Mouse (Mus musculus) heart, postnatal 10 days (tissue): ENCODE measurements around the gene Jph2. TPM values are rescaled to one million over a fixed set of nuclear protein-coding genes. Genes with fewer than 3 reads are reported as not detected.
"Not testable (repeated sequence)": the region's sequence is repeated elsewhere in the genome, so short reads cannot be mapped to it uniquely, and the experiment has no call there.

Experiments
- DNase-seq, 2 experiments: peaks; one replicate each; pipeline ENCODE4 v3.0.0; 2021
- intact Hi-C: fragments of 180-260 bp; cut with DNase I; formaldehyde crosslinking; loops from one replicate; pipeline ENCODE4 v1.15.1; 2025
- total RNA-seq, 2 experiments: library from RNA; stranded (reverse); gene quantifications; 2 replicates each; pipeline ENCODE4 v1.2.3; 2021

The Jph2 gene
- total RNA-seq, 2 experiments from 2014 or later = 378 to 449 TPM

GRCm38 (mm10) chr2:163412419-163412818 lies 14.6 kb upstream of the Jph2 start:
- DNase-seq = no peak
- intact Hi-C loops = no loop called here

- intact Hi-C loops = no loop called here
- DNase-seq = no peak
These were observed 14.0 kb upstream of the Jph2 start for GRCm38 (mm10) chr2:163411840-163412239.

GRCm38 (mm10) chr2:163411344-163411743 lies 13.6 kb upstream of the Jph2 start:
- intact Hi-C loops, DNase-seq: not testable (repeated sequence)

GRCm38 (mm10) chr2:163410211-163410610 lies 12.4 kb upstream of the Jph2 start:
- intact Hi-C loops = no loop called here
- DNase-seq = no peak

- intact Hi-C loops = loop anchor here (5.0 kb wide), 1 partner anchor 352 kb away; the partner anchor contains the start of gene Mybl2
- no peak for DNase-seq
These were observed 6.4 kb upstream of the Jph2 start for GRCm38 (mm10) chr2:163404037-163404815.

- peak; percentile 90 to 92 for DNase-seq
- intact Hi-C loops = loop anchor here (1.0 to 5.0 kb wide), 3 partner anchors 61 to 349 kb away; partner anchors contain the start of gene Mybl2
These were observed 3.4 kb upstream of the Jph2 start for GRCm38 (mm10) chr2:163401221-163401620.

DNA sequence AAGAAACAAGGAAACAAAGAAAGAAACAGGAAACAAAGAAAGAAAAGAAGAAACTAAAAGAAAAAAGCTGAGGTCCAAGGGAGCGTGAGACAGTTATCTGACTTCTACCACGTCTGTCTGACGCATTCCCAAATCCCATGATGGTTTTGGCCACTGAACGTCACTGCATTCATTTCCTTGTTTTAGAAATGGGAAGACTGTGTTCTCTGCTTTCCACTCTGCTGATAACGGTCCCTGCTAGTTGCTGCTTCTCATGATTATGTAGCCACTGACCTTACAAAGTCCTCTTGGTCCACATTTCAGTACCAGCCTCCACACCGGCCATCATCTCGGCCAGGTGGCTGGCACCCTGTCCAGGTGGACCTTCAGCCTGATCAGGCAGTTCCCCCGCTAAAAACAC lies 1.4 kb upstream of the Jph2 start:
- peak; percentile 65 to 79 for DNase-seq
- intact Hi-C loops = no loop called here

GRCm38 (mm10) chr2:163398770-163399169 lies 977 bp upstream of the Jph2 start:
- no peak for DNase-seq
- intact Hi-C loops = no loop called here

DNA sequence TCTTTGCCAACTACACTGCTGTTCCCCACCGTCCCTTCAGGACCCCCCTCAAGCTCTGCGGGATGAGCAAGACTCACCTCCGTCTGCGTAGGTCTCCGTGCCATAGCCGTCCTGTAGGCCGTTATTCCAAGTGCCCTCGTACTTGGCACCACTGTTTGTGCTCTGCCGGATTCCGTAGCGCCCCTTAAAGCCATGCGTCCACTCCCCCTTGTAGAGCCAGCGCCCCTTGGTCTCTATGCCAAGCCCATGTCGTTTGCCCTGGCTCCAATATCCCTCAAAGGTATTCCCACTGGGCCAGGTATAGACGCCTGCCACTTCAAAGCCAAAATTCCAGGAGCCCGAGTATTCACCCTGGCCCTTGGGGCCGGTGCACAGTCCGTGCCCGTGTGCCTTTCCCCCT lies 722 bp downstream of the Jph2 start:
- intact Hi-C loops = no loop called here

DNA sequence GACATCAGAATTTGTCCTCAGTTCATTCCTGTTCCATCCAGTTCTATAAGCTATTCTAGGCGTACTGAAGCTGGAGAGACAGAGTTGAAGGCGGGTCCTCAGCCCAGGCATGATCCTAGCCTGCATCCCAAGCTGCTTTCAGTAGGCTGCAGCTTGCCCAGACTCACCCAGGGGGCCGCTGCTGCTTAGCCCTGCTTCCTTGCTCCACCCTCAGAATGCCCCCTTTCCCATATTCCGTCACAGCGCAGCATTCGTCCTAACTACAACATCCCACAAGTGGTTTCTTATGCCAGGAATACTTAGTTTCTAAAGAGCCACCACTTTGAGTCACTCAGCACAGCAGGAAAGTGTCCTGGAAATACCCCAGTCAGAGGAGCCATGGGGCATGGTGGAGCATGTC lies 2.8 kb downstream of the Jph2 start:
- intact Hi-C loops = no loop called here
- DNase-seq = peak in 1 of 2 experiments; percentile 51

More for the DNA sequence above, 722 bp downstream of the Jph2 start:
- DNase-seq = no peak

DNA sequence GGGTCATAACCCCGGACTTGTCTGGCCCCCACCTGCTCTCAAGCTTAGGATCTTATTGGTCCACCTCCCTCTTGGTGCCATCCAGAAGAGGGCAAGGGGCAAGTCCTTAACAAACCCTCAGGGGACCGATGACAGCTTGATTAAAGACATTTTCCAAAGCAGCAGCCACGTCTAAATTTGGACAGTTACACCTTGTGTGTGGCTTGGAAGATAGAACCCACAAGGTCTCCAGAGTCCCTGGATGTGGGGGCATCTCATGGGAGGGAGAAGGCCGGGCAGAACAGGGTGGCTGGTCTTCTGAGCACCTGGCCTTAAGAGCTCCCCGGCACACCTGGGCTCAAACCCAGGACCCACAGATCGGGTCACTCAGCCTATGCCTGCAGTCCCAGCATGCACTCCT lies 3.8 kb downstream of the Jph2 start:
- peak in 1 of 2 experiments; percentile 56 for DNase-seq
- intact Hi-C loops = no loop called here

- intact Hi-C loops = no loop called here
- no peak for DNase-seq
These were observed 4.6 kb downstream of the Jph2 start for GRCm38 (mm10) chr2:163393241-163393640.

DNA sequence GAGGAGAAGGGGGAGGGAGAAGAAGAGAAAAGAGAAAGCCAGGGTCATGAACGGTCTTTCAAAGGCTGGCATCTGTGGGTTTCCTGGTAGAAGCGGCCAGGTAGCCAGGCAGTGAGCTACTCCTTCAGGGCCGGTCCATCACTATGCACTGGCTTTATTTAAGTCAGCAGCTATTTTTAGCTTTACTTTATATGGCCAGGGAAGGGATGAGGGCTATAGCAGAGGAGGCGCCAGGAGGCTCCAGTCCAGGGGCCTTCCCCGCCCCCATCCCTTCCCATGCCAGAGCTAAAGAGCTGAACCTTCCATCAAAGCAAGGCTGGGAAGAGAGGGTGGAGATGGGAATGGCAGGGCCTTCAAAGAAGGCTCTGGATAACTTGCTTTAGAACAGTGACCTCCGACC lies 5.4 kb downstream of the Jph2 start:
- DNase-seq = peak; percentile 88 to 93
- intact Hi-C loops = no loop called here

DNA sequence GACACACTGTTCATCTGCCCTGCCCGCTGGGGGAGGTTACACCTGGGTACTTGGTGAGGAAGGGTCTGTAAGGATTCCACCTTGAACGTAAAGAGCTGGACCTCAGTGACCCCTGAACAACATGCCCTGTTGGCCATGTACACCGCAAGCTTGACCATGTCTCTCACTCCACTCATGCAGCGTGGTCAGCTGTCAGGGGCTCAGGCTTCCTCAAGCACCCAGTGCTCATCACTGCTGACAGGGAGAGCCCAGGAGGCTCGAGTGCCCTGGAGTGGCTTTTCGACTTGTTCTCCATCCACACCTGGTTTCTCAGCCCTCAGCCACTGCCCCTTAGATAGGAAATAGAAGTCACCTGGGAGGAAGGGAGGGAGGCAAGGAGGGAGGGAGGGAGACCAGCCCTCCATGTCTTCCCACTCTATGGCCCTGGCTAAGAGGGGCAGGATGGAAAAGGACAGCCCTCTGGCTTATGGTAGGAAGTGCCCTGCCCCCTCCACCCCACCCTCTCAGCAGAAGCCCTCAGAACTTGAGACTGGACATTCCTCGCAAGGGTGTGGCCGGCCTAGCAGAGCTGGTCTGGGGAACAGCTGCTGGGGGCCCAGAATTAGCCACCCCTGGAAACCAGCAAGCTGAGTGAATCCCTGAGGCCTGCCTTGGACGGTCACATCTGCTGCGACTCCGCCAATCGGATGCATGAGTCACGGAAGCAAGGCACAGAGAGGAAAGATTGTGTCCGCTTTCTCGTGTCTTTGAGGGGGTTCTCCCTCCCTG lies 11.2 kb downstream of the Jph2 start:
- DNase-seq = peak; percentile 69 to 71

DNA sequence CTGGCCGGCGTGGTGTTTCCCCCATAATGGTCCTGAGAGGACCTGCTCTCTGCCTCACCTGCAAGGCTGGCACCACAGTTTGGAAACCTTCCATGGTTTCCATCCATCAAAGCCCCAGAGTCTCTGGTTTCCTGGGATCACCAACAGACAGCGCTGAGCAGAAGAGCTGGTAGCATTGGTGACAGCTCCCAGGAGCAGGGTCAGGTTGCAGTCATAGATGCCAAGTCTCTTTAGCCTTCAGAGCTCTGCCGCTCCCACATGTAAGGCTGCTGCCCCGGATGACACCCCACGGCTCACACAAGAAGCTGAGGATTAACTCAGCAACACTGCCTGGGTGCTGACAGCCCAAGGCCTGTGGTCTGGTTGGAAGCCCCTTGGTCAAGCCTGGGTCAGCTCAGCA lies 12.7 kb downstream of the Jph2 start:
- no peak for DNase-seq
- intact Hi-C loops = no loop called here

More for the DNA sequence above, 11.2 kb downstream of the Jph2 start:
- intact Hi-C loops = no loop called here

- intact Hi-C loops = no loop called here
- DNase-seq = no peak
These were observed 16.5 kb downstream of the Jph2 start for GRCm38 (mm10) chr2:163381246-163381645.

DNA sequence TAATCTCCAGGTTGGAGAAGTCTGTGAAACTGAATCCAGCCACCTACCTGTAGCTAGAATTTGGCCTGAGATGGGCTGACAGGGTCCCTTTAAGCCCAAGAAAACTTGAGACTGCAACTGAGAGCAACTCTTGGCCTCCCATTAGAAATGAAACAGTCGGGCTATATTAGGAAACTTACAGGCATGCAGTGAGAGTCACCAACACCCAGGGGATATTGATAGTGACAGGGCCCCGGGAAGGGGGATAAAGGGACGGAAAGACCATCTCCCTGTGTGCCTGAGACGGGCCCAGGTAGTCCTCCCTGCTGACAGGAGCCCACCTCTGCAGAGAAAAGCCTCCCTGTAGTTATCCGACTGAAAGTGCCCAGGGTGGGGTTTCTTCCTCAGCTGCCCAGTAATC lies 18.4 kb downstream of the Jph2 start:
- intact Hi-C loops = no loop called here
- DNase-seq = peak; percentile 50 to 65

DNA sequence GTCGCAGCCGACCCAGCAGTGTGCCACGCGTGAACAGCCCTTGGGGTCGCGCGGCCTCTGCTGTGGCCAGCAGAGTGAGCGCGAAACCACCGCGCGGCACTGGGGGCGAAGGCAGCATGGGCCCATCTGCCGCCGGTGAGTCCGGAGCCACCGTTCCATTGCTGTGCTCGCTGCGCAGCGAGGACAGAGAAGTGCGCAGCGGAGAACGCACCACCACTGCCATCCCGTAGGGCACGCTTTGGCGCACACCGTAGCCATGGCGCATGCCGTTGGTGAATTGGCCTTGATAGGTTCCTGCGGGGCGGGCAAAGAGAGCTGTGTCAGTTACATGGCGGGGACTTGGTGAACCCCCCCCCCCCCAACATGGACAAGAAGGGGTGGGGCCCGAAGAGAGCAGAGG lies 21.7 kb downstream of the Jph2 start:
- DNase-seq = no peak
- intact Hi-C loops = no loop called here

DNA sequence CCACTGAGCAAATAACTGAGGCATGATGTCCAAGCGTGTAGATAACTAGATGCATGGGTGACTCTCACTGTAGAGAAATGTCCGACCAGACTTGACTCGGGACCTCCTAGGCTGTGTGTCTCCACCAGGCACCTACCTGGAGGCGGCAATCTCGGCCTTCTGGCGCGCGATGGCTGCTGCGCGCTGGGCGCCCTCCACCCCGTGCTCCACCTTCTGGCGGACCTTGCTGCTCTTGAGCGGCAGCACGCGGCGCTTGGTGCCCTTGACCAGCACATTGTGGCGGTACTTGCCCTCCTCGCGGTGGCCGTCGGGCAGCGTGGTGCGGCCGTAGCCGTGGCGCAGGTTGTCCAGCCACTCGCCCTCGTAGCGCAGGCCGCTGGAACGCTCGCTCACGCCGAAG lies 22.3 kb downstream of the Jph2 start:
- intact Hi-C loops = no loop called here
- no peak for DNase-seq

DNA sequence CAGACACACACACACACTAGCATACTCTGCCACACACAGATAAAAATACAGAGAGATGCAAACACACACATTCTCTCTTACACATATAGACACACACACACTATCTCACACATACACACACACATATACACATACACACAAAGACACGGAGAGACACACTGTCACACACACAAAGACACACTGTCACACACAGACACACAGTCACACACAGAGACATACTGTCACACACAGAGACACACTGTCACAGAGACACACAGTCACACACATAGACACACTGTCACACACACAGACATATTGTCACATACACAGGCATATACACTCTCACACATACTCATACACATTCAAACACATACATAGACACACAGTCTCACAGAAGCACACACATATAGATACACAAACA lies 25.2 kb downstream of the Jph2 start:
- no peak for DNase-seq
- intact Hi-C loops = no loop called here

DNA sequence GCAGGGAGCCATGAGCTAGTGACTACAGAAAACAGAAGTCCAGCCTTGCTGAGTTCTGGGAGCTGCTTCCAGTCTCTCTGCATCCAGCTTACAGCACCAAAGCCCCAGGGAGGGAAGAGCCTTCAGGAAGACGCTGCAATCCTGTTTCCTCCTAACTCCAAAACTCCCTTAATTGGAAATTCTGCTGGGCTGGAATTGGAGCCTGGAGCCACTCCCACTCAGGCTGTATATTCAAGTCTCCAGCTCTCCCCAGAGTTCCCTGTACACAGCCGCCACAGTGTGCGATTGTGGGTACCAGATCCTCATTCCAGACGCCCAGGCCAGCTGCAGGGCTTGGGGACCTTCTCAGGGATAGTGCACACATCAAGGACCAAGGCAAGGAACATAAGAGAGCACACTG lies 27.6 kb downstream of the Jph2 start:
- peak; percentile 56 to 69 for DNase-seq
- intact Hi-C loops = no loop called here
